Mouse (Mus musculus): ENCODE results near the gene Accsl.

- no peak for TF ChIP-seq CTCF (IDR thresholded peaks at IDR 0.05; ENCODE audit: extremely low read depth, insufficient read depth, insufficient read length, insufficient replicate concordance)
- no peak for TF ChIP-seq POLR2A (IDR thresholded peaks at IDR 0.05; ENCODE audit: low read depth, low read length)
Measured at GRCm38 (mm10) chr2:93869107-93869600, at the start of gene Accsl.
